8 mouse cellular contexts compared by ENCODE assay signal in genomic region chr3:94804146-94804545, GRCm38 (mm10). TPM values are rescaled to one million over a fixed set of nuclear protein-coding genes. Genes with fewer than 3 reads are reported as not detected.
DNase-seq lines count a peak whose midpoint lies in the region; ATAC-seq and TF ChIP-seq lines count a peak whose summit lies in the region.
"Had no signal": no experiment of that assay in that cellular context is flagged by ENCODE, and none has a peak within 500 bp of the region (broad histone marks: within the 10 kb centered on the region; RNA-seq: fewer than 3 reads in every experiment).

No protein-coding gene starts in this region.

- H3K27me3 ChIP-seq in embryonic facial prominence, embryonic 10.5 days (replicated peaks; ENCODE audit: low read depth, poor library complexity, severe bottlenecking) = peaks cover 21% of the 10 kb centered on the region
- no peaks in the 10 kb centered on the region for H3K27me3 ChIP-seq in midbrain, postnatal 0 days (ENCODE audit: insufficient read depth, low read length)

- no peak for ATAC-seq in midbrain, postnatal 0 days (ENCODE audit: low FRiP score)

- H3K4me2 ChIP-seq in midbrain, postnatal 0 days (ENCODE audit: low read depth, low read length, poor library complexity, severe bottlenecking) = peak overlapping the region; percentile 22; the same call in 1 of the 2 replicates

- intact Hi-C loops in left cerebral cortex, postnatal 4 days (cut with DNase I) = no loop called here
- intact Hi-C loops in gastrocnemius, postnatal 14 days (cut with DNase I; ENCODE audit: low total_unique reads) = no loop called here

- H3K9me3 ChIP-seq in embryonic facial prominence, embryonic 10.5 days = no peaks in the 10 kb centered on the region
- H3K9me3 ChIP-seq in midbrain, postnatal 0 days (ENCODE audit: low read length) = no peaks in the 10 kb centered on the region
- H3K9me3 ChIP-seq: megakaryocyte, embryonic 14.5 days had no signal

- 6% methylated on average over 10 of the region's 10 CpGs for WGBS in embryonic facial prominence, embryonic 10.5 days
- WGBS in midbrain, postnatal 0 days = 5% methylated on average over 10 of the region's 10 CpGs

- no peak overlapping the region for H3K27ac ChIP-seq in embryonic facial prominence, embryonic 10.5 days (replicated peaks)
- no peak overlapping the region for H3K27ac ChIP-seq in midbrain, postnatal 0 days (ENCODE audit: low read depth, low read length)

- peak; percentile 56 for DNase-seq in left cerebral cortex, postnatal 4 days
- DNase-seq in left cerebral cortex, adult 8-10 months (ENCODE audit: low spot score in 2 of 2) = no peak
- DNase-seq in embryonic facial prominence, embryonic 10.5 days (ENCODE audit: low spot score) = peak; percentile 30
- DNase-seq in gastrocnemius, postnatal 14 days = peak; percentile 32
- DNase-seq in midbrain, postnatal 0 days (ENCODE audit: low spot score) = peak; percentile 38
- no peak for DNase-seq in B cell, adult 2 months
- DNase-seq in natural killer cell, adult 2 months (ENCODE audit: low spot score in 2 of 2) = no peak

- peaks cover 10% of the 10 kb centered on the region for H3K4me1 ChIP-seq in embryonic facial prominence, embryonic 10.5 days
- H3K4me1 ChIP-seq in midbrain, postnatal 0 days (ENCODE audit: insufficient read depth, low read length) = no peaks in the 10 kb centered on the region
- H3K4me1 ChIP-seq: megakaryocyte, embryonic 14.5 days had no signal

- no peak overlapping the region for H3K9ac ChIP-seq in midbrain, postnatal 0 days (replicated peaks; ENCODE audit: low read length, poor library complexity, severe bottlenecking)

- no peak for TF ChIP-seq CTCF in midbrain, postnatal 0 days (IDR thresholded peaks at IDR 0.05)

- H3K4me3 ChIP-seq in embryonic facial prominence, embryonic 10.5 days = 0 out of 2 replicates have a peak overlapping the region, but pooled peaks have one; percentile 11
- no peak overlapping the region for H3K4me3 ChIP-seq in midbrain, postnatal 0 days (ENCODE audit: low read depth, low read length)
- H3K4me3 ChIP-seq: megakaryocyte, embryonic 14.5 days had no signal

- H3K36me3 ChIP-seq in embryonic facial prominence, embryonic 10.5 days (replicated peaks) = no peaks in the 10 kb centered on the region
- H3K36me3 ChIP-seq in midbrain, postnatal 0 days (ENCODE audit: insufficient read depth, low read length) = no peaks in the 10 kb centered on the region

RNA-seq across cellular contexts. Expression of gene Cgn, which starts 17.9 kb away (rescaled TPM):
- total RNA-seq in left cerebral cortex, postnatal 4 days (2021) = 10 to 100 TPM; 17.1 to 17.9 TPM
- total RNA-seq in left cerebral cortex, adult 8-10 months (2022) = 1 to 10 TPM; 3.5 to 5.2 (median 4.3) TPM
- polyA plus RNA-seq in embryonic facial prominence, embryonic 10.5 days (2016; fragmentation: Nextera tagmentation; extraction: Ambion mirVana) = 10.7 and 10.8 TPM in 2 replicates
- total RNA-seq in gastrocnemius, postnatal 14 days (2021) = under 1 TPM; 0.11 to 0.16 TPM
- 11.6 and 13.6 TPM in 2 replicates for total RNA-seq in midbrain, postnatal 0 days (2014; rRNA removed)
- polyA plus RNA-seq in midbrain, postnatal 0 days (2015; fragmentation: Nextera tagmentation; extraction: Ambion mirVana) = 11.4 and 12.4 TPM in 2 replicates

RNA-seq across cellular contexts. Expression of gene Pogz, which starts 33.2 kb away (rescaled TPM):
- total RNA-seq in left cerebral cortex, postnatal 4 days (2021) = 10 to 100 TPM; 97.9 to 99.7 TPM
- 10 to 100 TPM; 52.5 to 66.4 (median 60.5) TPM for total RNA-seq in left cerebral cortex, adult 8-10 months (2022)
- polyA plus RNA-seq in embryonic facial prominence, embryonic 10.5 days (2016; fragmentation: Nextera tagmentation; extraction: Ambion mirVana) = 18.5 and 20.3 TPM in 2 replicates
- 10 to 100 TPM; 13.9 to 18.1 TPM for total RNA-seq in gastrocnemius, postnatal 14 days (2021)
- 42.5 and 59.9 TPM in 2 replicates for total RNA-seq in midbrain, postnatal 0 days (2014; rRNA removed)
- polyA plus RNA-seq in midbrain, postnatal 0 days (2015; fragmentation: Nextera tagmentation; extraction: Ambion mirVana) = 17.2 and 17.5 TPM in 2 replicates

Comparison
In these comparisons a context has a peak if more than half of its experiments do, and no peak if none do; other contexts are left out.
1. DNase-seq: peak in left cerebral cortex, postnatal 4 days (single experiment), embryonic facial prominence, embryonic 10.5 days (single experiment), gastrocnemius, postnatal 14 days (single experiment) and midbrain, postnatal 0 days (single experiment); none in left cerebral cortex, adult 8-10 months (0 of 2), B cell, adult 2 months (0 of 2) and natural killer cell, adult 2 months (0 of 2).